Comparison of ENCODE assay signal across 8 mouse cellular contexts in genomic region chr16:35768469-35768784, GRCm38 (mm10). TPM values are rescaled to one million over a fixed set of nuclear protein-coding genes. Genes with fewer than 3 reads are reported as not detected.
DNase-seq lines count a peak whose midpoint lies in the region; ATAC-seq and TF ChIP-seq lines count a peak whose summit lies in the region.

No protein-coding gene starts in this region.

- H3K9me3 ChIP-seq in heart, embryonic 14.5 days (ENCODE audit: control insufficient read depth, low read length): no peaks in the 10 kb centered on the region
- H3K9me3 ChIP-seq in E14TG2a.4 (ENCODE audit: low read length): no peaks in the 10 kb centered on the region
- H3K9me3 ChIP-seq in hindbrain, embryonic 10.5 days: no peaks in the 10 kb centered on the region
- no peaks in the 10 kb centered on the region for H3K9me3 ChIP-seq in midbrain, embryonic 10.5 days (replicated peaks)

- no peak overlapping the region for H3K27ac ChIP-seq in heart, embryonic 14.5 days (replicated peaks in 1 of 2; ENCODE audit: control insufficient read depth in 1 of 2, insufficient read depth in 1 of 2, low read depth in 2 of 2, low read length in 2 of 2)
- H3K27ac ChIP-seq in hindbrain, embryonic 10.5 days: peak overlapping the region; percentile 91
- H3K27ac ChIP-seq in midbrain, embryonic 10.5 days (replicated peaks): peak overlapping the region; percentile 87

- H3K36me3 ChIP-seq in heart, embryonic 14.5 days (ENCODE audit: control insufficient read depth, insufficient read depth, low read length): no peaks in the 10 kb centered on the region
- H3K36me3 ChIP-seq in E14TG2a.4 (ENCODE audit: insufficient read depth, low read length): peaks cover 14% of the 10 kb centered on the region
- H3K36me3 ChIP-seq in hindbrain, embryonic 10.5 days: no peaks in the 10 kb centered on the region; the same call in 1 of the 2 replicates
- H3K36me3 ChIP-seq in midbrain, embryonic 10.5 days: peaks cover 3% of the 10 kb centered on the region; the same call in 1 of the 2 replicates

- H3K4me1 ChIP-seq in heart, embryonic 14.5 days (ENCODE audit: control insufficient read depth in 2 of 2, insufficient read depth in 2 of 2, low read length in 2 of 2): peaks cover 12 to 29% of the 10 kb centered on the region in 2 experiments
- H3K4me1 ChIP-seq in E14TG2a.4 (replicated peaks; ENCODE audit: low read depth, low read length): peaks cover 53% of the 10 kb centered on the region
- H3K4me1 ChIP-seq in hindbrain, embryonic 10.5 days (replicated peaks): peaks cover 46% of the 10 kb centered on the region
- peaks cover 40% of the 10 kb centered on the region for H3K4me1 ChIP-seq in midbrain, embryonic 10.5 days

- no peak for DNase-seq in heart, adult 9 months (ENCODE audit: low spot score in 2 of 2)
- no peak for DNase-seq in hindbrain, embryonic 10.5 days (ENCODE audit: low spot score)
- DNase-seq in midbrain, embryonic 10.5 days (ENCODE audit: low spot score): no peak
- DNase-seq in cerebellum, adult 18-20 months: no peak
- no peak for DNase-seq in adrenal gland, adult 8-10 months
- no peak for DNase-seq in right cerebral cortex, postnatal 14 days

- no peak for TF ChIP-seq CTCF in E14TG2a.4 (conservative IDR thresholded peaks at IDR 0.05; ENCODE audit: low read length)

- H3K4me3 ChIP-seq in heart, embryonic 14.5 days (ENCODE audit: control insufficient read depth in 1 of 2, insufficient read depth in 1 of 2, low read depth in 1 of 2, low read length in 2 of 2): peak overlapping the region; percentile 69 to 79
- peak overlapping the region; percentile 95 for H3K4me3 ChIP-seq in E14TG2a.4 (replicated peaks; ENCODE audit: low read length)
- peak overlapping the region; percentile 96 for H3K4me3 ChIP-seq in hindbrain, embryonic 10.5 days
- H3K4me3 ChIP-seq in midbrain, embryonic 10.5 days: peak overlapping the region; percentile 93

- H3K27me3 ChIP-seq in heart, embryonic 14.5 days (ENCODE audit: control insufficient read depth, insufficient read depth, low read length): no peaks in the 10 kb centered on the region
- no peaks in the 10 kb centered on the region; the same call in 1 of the 2 replicates for H3K27me3 ChIP-seq in E14TG2a.4 (ENCODE audit: insufficient read depth, low read length)
- no peaks in the 10 kb centered on the region; the same call in 1 of the 2 replicates for H3K27me3 ChIP-seq in hindbrain, embryonic 10.5 days (ENCODE audit: insufficient read depth, poor library complexity, severe bottlenecking)
- no peaks in the 10 kb centered on the region for H3K27me3 ChIP-seq in midbrain, embryonic 10.5 days (ENCODE audit: low read depth, poor library complexity, severe bottlenecking)

- peak overlapping the region; percentile 98 for H3K4me2 ChIP-seq in heart, embryonic 14.5 days (ENCODE audit: low read length)

- no peak for ATAC-seq in heart, embryonic 14.5 days (ENCODE audit: insufficient number of reproducible peaks, insufficient read depth, low FRiP score, low read depth)

- 32% methylated on average over 6 of the region's 6 CpGs for WGBS in heart, embryonic 14.5 days
- WGBS in hindbrain, embryonic 10.5 days: 27% methylated on average over 6 of the region's 6 CpGs
- 29% methylated on average over 6 of the region's 6 CpGs for WGBS in midbrain, embryonic 10.5 days

- H3K9ac ChIP-seq in heart, embryonic 14.5 days (ENCODE audit: low read length): peak overlapping the region; percentile 92

RNA-seq across cellular contexts. Expression of gene Dirc2, which starts 0.7 kb away (rescaled TPM):
- 15.7 and 20.1 TPM in 2 replicates for polyA plus RNA-seq in heart, embryonic 14.5 days (2014; fragmentation: Nextera tagmentation; extraction: Ambion mirVana)
- polyA plus RNA-seq in hindbrain, embryonic 10.5 days (2016; fragmentation: Nextera tagmentation; extraction: Ambion mirVana): 15.2 and 17.3 TPM in 2 replicates
- polyA plus RNA-seq in midbrain, embryonic 10.5 days (2016; fragmentation: Nextera tagmentation; extraction: Ambion mirVana): 12.5 and 14.1 TPM in 2 replicates
- 10 to 100 TPM; 32.3 to 57.3 (median 43.9) TPM for total RNA-seq in adrenal gland, adult 8-10 months (2022)

RNA-seq across cellular contexts. Expression of gene Hspbap1, which starts 1.7 kb away (rescaled TPM):
- polyA plus RNA-seq in heart, embryonic 14.5 days (2014; fragmentation: Nextera tagmentation; extraction: Ambion mirVana): 6.4 and 8.8 TPM in 2 replicates
- 24.1 and 25.0 TPM in 2 replicates for polyA plus RNA-seq in hindbrain, embryonic 10.5 days (2016; fragmentation: Nextera tagmentation; extraction: Ambion mirVana)
- 24.7 and 26.0 TPM in 2 replicates for polyA plus RNA-seq in midbrain, embryonic 10.5 days (2016; fragmentation: Nextera tagmentation; extraction: Ambion mirVana)
- 1 to 10 TPM; 6.6 to 9.8 (median 7.8) TPM for total RNA-seq in adrenal gland, adult 8-10 months (2022)

Comparison
In these comparisons a context has a peak if more than half of its experiments do, and no peak if none do; other contexts are left out.
1. H3K27ac ChIP-seq: peak in hindbrain, embryonic 10.5 days (single experiment) and midbrain, embryonic 10.5 days (single experiment); none in heart, embryonic 14.5 days (0 of 2).
2. Peak in every context shown above with its lines, with median percentiles within 50 percentile points of each other: H3K4me3 ChIP-seq.